Mouse (Mus musculus) testis, adult 2 months (tissue): ENCODE measurements around the gene Bcl2l11.

Experiments
- CTCF ChIP-seq: fragments of 200-500 bp; IDR thresholded peaks from 2 replicates; pipeline ENCODE4 v1.5.1; 2012; ENCODE audit warnings: low read depth, mild to moderate bottlenecking, inconsistent platforms, low read length, moderate library complexity; ENCODE audit not compliant: control insufficient read depth, insufficient read depth, insufficient replicate concordance
- POLR2A ChIP-seq: fragments of 200-500 bp; IDR thresholded peaks from 2 replicates; pipeline ENCODE4 v1.6.1; 2012; ENCODE audit warnings: low read depth, mild to moderate bottlenecking, inconsistent platforms, low read length, moderate library complexity; ENCODE audit not compliant: control insufficient read depth

- TF ChIP-seq POLR2A: no peak
- 0 out of 2 replicates have a peak, but pooled peaks have one; percentile 2 for TF ChIP-seq CTCF
These were observed 783 bp downstream of the Bcl2l11 start for GRCm38 (mm10) chr2:128126591-128127051.
